Mouse (Mus musculus) cerebellum, adult 18-20 months (tissue): ENCODE measurements around the gene Kat2a.
"Not testable (repeated sequence)": the region's sequence is repeated elsewhere in the genome, so short reads cannot be mapped to it uniquely, and the experiment has no call there.

Experiments used
- DNase-seq, 2 experiments: peaks; one replicate each; pipeline ENCODE4 v3.0.0; 2021

Gene Kat2a

GRCm38 (mm10) chr11:100655589-100655988 lies 56.7 kb downstream of the Kat2a start:
- DNase-seq, result not testable (repeated sequence)
